Mouse (Mus musculus) ovary, postnatal 36 days (tissue): Measurements from ENCODE around the gene Nbas.

ENCODE experiments used
- DNase-seq: peaks from one replicate; pipeline ENCODE4 v3.0.0; 2022; ENCODE audit warnings: low spot score, mixed read lengths

Nbas gene

GRCm38 (mm10) chr12:13268826-13269449, at the start of gene Nbas:
Nbas (plus strand) TSS chr12:13269133.
- DNase-seq: peak; percentile 85

- DNase-seq: no peak
Measured at GRCm38 (mm10) chr12:13242453-13242852, 26.5 kb upstream of the Nbas start.

- peak; percentile 80 for DNase-seq
Measured at GRCm38 (mm10) chr12:13248691-13249572, 20.0 kb upstream of the Nbas start, which contains the start of gene Ddx1. Ddx1 (minus strand) TSS chr12:13249213.

GRCm38 (mm10) chr12:13249573-13249919, 19.4 kb upstream of the Nbas start:
- DNase-seq: no peak

- DNase-seq: no peak
Measured at GRCm38 (mm10) chr12:13255068-13255467, 13.9 kb upstream of the Nbas start.

GRCm38 (mm10) chr12:13255701-13256100, 13.2 kb upstream of the Nbas start:
- DNase-seq: no peak

GRCm38 (mm10) chr12:13268412-13268811, 521 bp upstream of the Nbas start:
- no peak for DNase-seq

GRCm38 (mm10) chr12:13269570-13270390, 847 bp downstream of the Nbas start:
- no peak for DNase-seq

- DNase-seq: no peak
Measured at GRCm38 (mm10) chr12:13291453-13291852, 22.5 kb downstream of the Nbas start.

- DNase-seq: no peak
Measured at GRCm38 (mm10) chr12:13293421-13293881, 24.5 kb downstream of the Nbas start.

GRCm38 (mm10) chr12:13303037-13303436, 34.1 kb downstream of the Nbas start:
- no peak for DNase-seq

- no peak for DNase-seq
Measured at GRCm38 (mm10) chr12:13313966-13314365, 45.0 kb downstream of the Nbas start.

GRCm38 (mm10) chr12:13314384-13314783, 45.5 kb downstream of the Nbas start:
- DNase-seq: no peak

GRCm38 (mm10) chr12:13315081-13315480, 46.1 kb downstream of the Nbas start:
- no peak for DNase-seq

GRCm38 (mm10) chr12:13342535-13342934, 73.6 kb downstream of the Nbas start:
- DNase-seq: no peak

- no peak for DNase-seq
Measured at GRCm38 (mm10) chr12:13356201-13356600, 87.3 kb downstream of the Nbas start.

GRCm38 (mm10) chr12:13356769-13357168, 87.8 kb downstream of the Nbas start:
- DNase-seq: no peak

- DNase-seq: no peak
Measured at GRCm38 (mm10) chr12:13357229-13357628, 88.3 kb downstream of the Nbas start.

GRCm38 (mm10) chr12:13358849-13359248, 89.9 kb downstream of the Nbas start:
- DNase-seq: no peak

- no peak for DNase-seq
Measured at GRCm38 (mm10) chr12:13360183-13360811, 91.4 kb downstream of the Nbas start.

- no peak for DNase-seq
Measured at GRCm38 (mm10) chr12:13381580-13381979, 112.6 kb downstream of the Nbas start.

- DNase-seq: no peak
Measured at GRCm38 (mm10) chr12:13382046-13382445, 113.1 kb downstream of the Nbas start.
